Mouse (Mus musculus) embryonic fibroblast, embryonic 13.5 days (primary cell): ENCODE measurements around the gene Tstd3. TPM values are rescaled to one million over a fixed set of nuclear protein-coding genes. Genes with fewer than 3 reads are reported as not detected.
"Not testable (repeated sequence)": the region's sequence is repeated elsewhere in the genome, so short reads cannot be mapped to it uniquely, and the experiment has no call there.

Experiments used
- H3K27ac ChIP-seq: 2 replicates; pipeline ENCODE4 v1.5.1; 2012; ENCODE audit warnings: low read length, control low read depth, inconsistent platforms; ENCODE audit not compliant: insufficient read depth
- H3K4me1 ChIP-seq: 2 replicates; pipeline ENCODE4 v1.6.1; 2011; ENCODE audit warnings: low read length; ENCODE audit not compliant: control insufficient read depth, insufficient read depth
- H3K4me3 ChIP-seq: 2 replicates; pipeline ENCODE4 v1.5.1; 2011; ENCODE audit warnings: mild to moderate bottlenecking, control low read depth, low read length; ENCODE audit not compliant: insufficient read depth
- CTCF ChIP-seq: IDR thresholded peaks from 2 replicates; pipeline ENCODE4 v1.5.1; 2011; ENCODE audit warnings: mild to moderate bottlenecking, control low read depth, low read length, moderate library complexity, borderline replicate concordance; ENCODE audit not compliant: insufficient read depth
- POLR2A ChIP-seq: IDR thresholded peaks from 2 replicates; pipeline ENCODE4 v1.6.1; 2011; ENCODE audit warnings: low read depth, mild to moderate bottlenecking, control low read depth, low read length, moderate library complexity
- polyA plus RNA-seq: library from polyadenylated mRNA; stranded (reverse); fragments of >200 nt; gene quantifications from 2 replicates; pipeline ENCODE4 v1.2.4, GENCODE M21; 2011; ENCODE audit warnings: low read depth; ENCODE audit not compliant: missing spikeins, insufficient read length

Tstd3 gene
- polyA plus RNA-seq, 1 experiment: 15.1 TPM

GRCm38 (mm10) chr4:21758860-21759259 lies 8.2 kb downstream of the Tstd3 start:
- TF ChIP-seq CTCF: no peak
- no peak for TF ChIP-seq POLR2A
- Histone ChIP-seq H3K27ac (no peak overlapping the region), H3K4me3 (no peak overlapping the region), H3K4me1 (no peaks in the 10 kb centered on the region)

GRCm38 (mm10) chr4:21755123-21755789 lies 11.8 kb downstream of the Tstd3 start:
- no peaks in the 10 kb centered on the region for H3K4me1 ChIP-seq
- TF ChIP-seq POLR2A (no peak), CTCF (no peak)
- H3K27ac ChIP-seq: no peak overlapping the region
- H3K4me3 ChIP-seq: no peak overlapping the region

- no peak for TF ChIP-seq CTCF
- no peaks in the 10 kb centered on the region for H3K4me1 ChIP-seq
- H3K4me3 ChIP-seq: no peak overlapping the region
- H3K27ac ChIP-seq: no peak overlapping the region
Observed at GRCm38 (mm10) chr4:21745723-21746122, 21.3 kb downstream of the Tstd3 start.

GRCm38 (mm10) chr4:21744142-21744541 lies 22.9 kb downstream of the Tstd3 start:
- H3K27ac ChIP-seq, H3K4me3 ChIP-seq, H3K4me1 ChIP-seq: not testable (repeated sequence)

- TF ChIP-seq CTCF (no peak), POLR2A (no peak)
- H3K27ac ChIP-seq: no peak overlapping the region
- H3K4me1 ChIP-seq: no peaks in the 10 kb centered on the region
- no peak overlapping the region for H3K4me3 ChIP-seq
Observed at GRCm38 (mm10) chr4:21739169-21739568, 27.8 kb downstream of the Tstd3 start.

GRCm38 (mm10) chr4:21727615-21728165 lies 39.3 kb downstream of the Tstd3 start, which contains the start of gene Ccnc:
TSS of gene Ccnc (plus strand) at chr4:21727701.
- Histone ChIP-seq H3K4me1 (no peaks in the 10 kb centered on the region), H3K27ac (peak within 1 kb of the TSS; percentile 55), H3K4me3 (peak within 1 kb of the TSS; percentile 87)
- TF ChIP-seq CTCF: no peak
- peak; percentile 88 for TF ChIP-seq POLR2A

- Histone ChIP-seq H3K4me3 (peak overlapping the region; percentile 45), H3K27ac (peak overlapping the region; percentile 55)
- no peak for TF ChIP-seq POLR2A
- TF ChIP-seq CTCF: no peak
Observed at GRCm38 (mm10) chr4:21726912-21727614, 39.9 kb downstream of the Tstd3 start.

GRCm38 (mm10) chr4:21722752-21723334 lies 44.2 kb downstream of the Tstd3 start:
- no peak for TF ChIP-seq CTCF
- TF ChIP-seq POLR2A: no peak
- no peaks in the 10 kb centered on the region for H3K4me1 ChIP-seq
- H3K27ac ChIP-seq: no peak overlapping the region
- no peak overlapping the region for H3K4me3 ChIP-seq

More at GRCm38 (mm10) chr4:21726912-21727614, 39.9 kb downstream of the Tstd3 start:
- H3K4me1 ChIP-seq: no peaks in the 10 kb centered on the region

GRCm38 (mm10) chr4:21712147-21712546 lies 54.9 kb downstream of the Tstd3 start:
- TF ChIP-seq POLR2A: no peak
- TF ChIP-seq CTCF: no peak
- no peaks in the 10 kb centered on the region for H3K4me1 ChIP-seq
- H3K27ac ChIP-seq: no peak overlapping the region
- no peak overlapping the region for H3K4me3 ChIP-seq

Other genes starting within 250 kb of the Tstd3 start
- not detected in 2 replicates for gene Prdm13, start 81.2 kb downstream of the Tstd3 start, polyA plus RNA-seq
- gene Ccnc, start 39.5 kb downstream of the Tstd3 start, polyA plus RNA-seq: 45.0 and 49.6 TPM in 2 replicates
- 23.9 and 24.6 TPM in 2 replicates for gene Usp45, start 56 bp downstream of the Tstd3 start, polyA plus RNA-seq
- gene Pnisr, start 80.4 kb upstream of the Tstd3 start, polyA plus RNA-seq: 103 and 137 TPM in 2 replicates
- 11.5 and 11.9 TPM in 2 replicates for gene Coq3, start 112.5 kb upstream of the Tstd3 start, polyA plus RNA-seq
- 16.7 and 18.2 TPM in 2 replicates for gene Faxc, start 164.1 kb upstream of the Tstd3 start, polyA plus RNA-seq